Mouse (Mus musculus) cerebellum, adult 2 months (tissue): ENCODE results near the gene St8sia1.

Experiments used
- CTCF ChIP-seq: fragments of 200-500 bp; IDR thresholded peaks from 2 replicates; pipeline ENCODE4 v1.5.1; 2011; ENCODE audit warnings: low read depth, mild to moderate bottlenecking, control low read depth, low read length, moderate library complexity, borderline replicate concordance; ENCODE audit not compliant: insufficient read depth
- POLR2A ChIP-seq: fragments of 200-500 bp; IDR thresholded peaks from 2 replicates; pipeline ENCODE4 v1.6.1; 2011; ENCODE audit warnings: low read length, control low read depth, borderline replicate concordance; ENCODE audit not compliant: insufficient read depth

GRCm38 (mm10) chr6:142972205-142972604 is 8.0 kb upstream of the St8sia1 start:
- TF ChIP-seq CTCF, result no peak
- no peak for TF ChIP-seq POLR2A
